Mouse (Mus musculus): ENCODE data around the gene Serinc1.

DNA sequence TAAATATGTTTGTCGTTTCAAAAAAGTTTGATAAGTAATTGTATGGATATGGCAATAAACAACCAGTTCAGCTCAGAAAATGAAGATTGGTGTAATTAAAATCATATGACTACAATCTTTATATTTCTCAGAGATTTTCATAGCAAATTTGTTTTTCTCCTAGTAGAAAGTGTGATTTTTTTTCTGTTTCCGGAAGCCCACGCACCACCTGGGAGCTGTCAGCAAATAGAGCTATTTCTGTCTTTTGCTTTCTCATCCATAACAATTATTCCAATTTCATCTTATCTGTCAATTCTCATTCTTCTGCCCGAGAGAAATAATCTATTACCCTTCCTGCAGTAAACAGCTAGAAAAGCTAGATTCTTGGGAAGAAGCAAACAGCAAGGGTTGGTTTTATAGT, 17.3 kb upstream of the Serinc1 start:
- no peak for TF ChIP-seq CTCF (IDR thresholded peaks at IDR 0.05; ENCODE audit: low read depth, low read length)
- no peak for TF ChIP-seq POLR2A (IDR thresholded peaks at IDR 0.05; ENCODE audit: borderline replicate concordance, low read depth, low read length)
